Mouse (Mus musculus): ENCODE results near the gene Cnr2. TPM values are rescaled to one million over a fixed set of nuclear protein-coding genes. Genes with fewer than 3 reads are reported as not detected.
"Not testable (repeated sequence)": the region's sequence is repeated elsewhere in the genome, so short reads cannot be mapped to it uniquely, and the experiment has no call there.

The Cnr2 gene
- polyA plus RNA-seq, 1 experiment from 2014 or later, result 0.21 TPM

GRCm38 (mm10) chr4:135934708-135935500 is 39.7 kb downstream of the Cnr2 start:
- peak; percentile 34 for DNase-seq (ENCODE audit: low spot score)
- Histone ChIP-seq H3K36me3 (peaks cover 55% of the 10 kb centered on the region), H3K27ac (peak overlapping the region; percentile 78), H3K4me1 (replicated peaks) (peaks cover 14% of the 10 kb centered on the region), H3K4me3 (no peak overlapping the region), H3K27me3 (ENCODE audit: insufficient read depth, poor library complexity, severe bottlenecking) (no peaks in the 10 kb centered on the region), H3K9me3 (no peaks in the 10 kb centered on the region)
- WGBS, result 50% methylated on average over 12 of the region's 12 CpGs

GRCm38 (mm10) chr4:135935502-135935901 is 40.3 kb downstream of the Cnr2 start:
- no peak for DNase-seq (ENCODE audit: low spot score)
- H3K9me3 ChIP-seq, result 0 out of 2 replicates have a peak, but pooled peaks cover under 1% of the 10 kb centered on the region
- WGBS, result 60% methylated on average over 5 of the region's 5 CpGs
- no peaks in the 10 kb centered on the region for H3K27me3 ChIP-seq (ENCODE audit: insufficient read depth, poor library complexity, severe bottlenecking)
- peaks cover 14% of the 10 kb centered on the region for H3K4me1 ChIP-seq (replicated peaks)
- peak overlapping the region; percentile 78 for H3K27ac ChIP-seq
- H3K4me3 ChIP-seq, result no peak overlapping the region
- peaks cover 57% of the 10 kb centered on the region for H3K36me3 ChIP-seq

- Histone ChIP-seq H3K4me3 (no peak overlapping the region), H3K9me3 (0 out of 2 replicates have a peak, but pooled peaks cover 6% of the 10 kb centered on the region), H3K27me3 (ENCODE audit: insufficient read depth, poor library complexity, severe bottlenecking) (no peaks in the 10 kb centered on the region), H3K27ac (no peak overlapping the region), H3K4me1 (replicated peaks) (peaks cover 17% of the 10 kb centered on the region), H3K36me3 (peaks cover 43% of the 10 kb centered on the region)
- 85% methylated on average over 7 of the region's 7 CpGs for WGBS
- DNase-seq (ENCODE audit: low spot score), result no peak
Measured at GRCm38 (mm10) chr4:135938858-135939257, 43.7 kb downstream of the Cnr2 start.

- Histone ChIP-seq H3K36me3 (peaks cover 37% of the 10 kb centered on the region), H3K4me1 (replicated peaks) (peaks cover 10% of the 10 kb centered on the region)
- not testable (repeated sequence) for H3K27me3 ChIP-seq (ENCODE audit: insufficient read depth, poor library complexity, severe bottlenecking); H3K27ac ChIP-seq; H3K9me3 ChIP-seq; DNase-seq (ENCODE audit: low spot score); H3K4me3 ChIP-seq
- WGBS, result 83% methylated on average over 8 of the region's 8 CpGs
Measured at GRCm38 (mm10) chr4:135941026-135941425, 45.8 kb downstream of the Cnr2 start.

GRCm38 (mm10) chr4:135942193-135942592 is 47.0 kb downstream of the Cnr2 start:
- 89% methylated on average over 6 of the region's 6 CpGs for WGBS
- DNase-seq (ENCODE audit: low spot score), result no peak
- no peak overlapping the region for H3K4me3 ChIP-seq
- H3K27ac ChIP-seq, result no peak overlapping the region
- 0 out of 2 replicates have a peak, but pooled peaks cover 6% of the 10 kb centered on the region for H3K9me3 ChIP-seq
- peaks cover 37% of the 10 kb centered on the region for H3K36me3 ChIP-seq
- H3K27me3 ChIP-seq (ENCODE audit: insufficient read depth, poor library complexity, severe bottlenecking), result no peaks in the 10 kb centered on the region
- H3K4me1 ChIP-seq (replicated peaks), result peaks cover 19% of the 10 kb centered on the region

- no peaks in the 10 kb centered on the region for H3K27me3 ChIP-seq (ENCODE audit: insufficient read depth, poor library complexity, severe bottlenecking)
- 70% methylated on average over 4 of the region's 4 CpGs for WGBS
- peaks cover 20% of the 10 kb centered on the region for H3K4me1 ChIP-seq (replicated peaks)
- no peak for DNase-seq (ENCODE audit: low spot score)
- H3K9me3 ChIP-seq, result 0 out of 2 replicates have a peak, but pooled peaks cover 6% of the 10 kb centered on the region
- no peak overlapping the region; the same call in 1 of the 2 replicates for H3K4me3 ChIP-seq
- H3K36me3 ChIP-seq, result peaks cover 33% of the 10 kb centered on the region
- H3K27ac ChIP-seq, result no peak overlapping the region; the same call in 1 of the 2 replicates
Measured at GRCm38 (mm10) chr4:135943389-135943788, 48.2 kb downstream of the Cnr2 start.

- DNase-seq (ENCODE audit: low spot score), result no peak
- Histone ChIP-seq H3K36me3 (peaks cover 14% of the 10 kb centered on the region), H3K4me3 (peak overlapping the region; percentile 93), H3K4me1 (replicated peaks) (peaks cover 25% of the 10 kb centered on the region), H3K9me3 (0 out of 2 replicates have a peak, but pooled peaks cover 4% of the 10 kb centered on the region), H3K27me3 (ENCODE audit: insufficient read depth, poor library complexity, severe bottlenecking) (no peaks in the 10 kb centered on the region), H3K27ac (peak overlapping the region; percentile 85)
- WGBS, result 77% methylated on average over 10 of the region's 10 CpGs
Measured at GRCm38 (mm10) chr4:135945706-135946105, 50.5 kb downstream of the Cnr2 start.

GRCm38 (mm10) chr4:135946278-135946658 is 51.1 kb downstream of the Cnr2 start, which contains the start of gene Hmgcl:
Hmgcl (plus strand) TSS chr4:135946448.
- Histone ChIP-seq H3K9me3 (0 out of 2 replicates have a peak, but pooled peaks cover under 1% of the 10 kb centered on the region), H3K36me3 (peaks cover 14% of the 10 kb centered on the region), H3K4me1 (replicated peaks) (peaks cover 25% of the 10 kb centered on the region), H3K27me3 (ENCODE audit: insufficient read depth, poor library complexity, severe bottlenecking) (no peaks in the 10 kb centered on the region), H3K27ac (peak within 1 kb of the TSS; percentile 85), H3K4me3 (peak within 1 kb of the TSS; percentile 93)
- WGBS, result under 1% methylated on average over 23 of the region's 23 CpGs
- peak; percentile 91 for DNase-seq (ENCODE audit: low spot score)

- Histone ChIP-seq H3K36me3 (peaks cover 15% of the 10 kb centered on the region), H3K4me3 (peak overlapping the region; percentile 93), H3K27ac (peak overlapping the region; percentile 85), H3K27me3 (ENCODE audit: insufficient read depth, poor library complexity, severe bottlenecking) (no peaks in the 10 kb centered on the region), H3K9me3 (0 out of 2 replicates have a peak, but pooled peaks cover 4% of the 10 kb centered on the region), H3K4me1 (replicated peaks) (peaks cover 25% of the 10 kb centered on the region)
- 2% methylated on average over 28 of the region's 28 CpGs for WGBS
- DNase-seq (ENCODE audit: low spot score), result no peak
Measured at GRCm38 (mm10) chr4:135946659-135947301, 51.6 kb downstream of the Cnr2 start.

- peaks cover 24% of the 10 kb centered on the region for H3K36me3 ChIP-seq
- no peak overlapping the region for H3K4me3 ChIP-seq
- DNase-seq (ENCODE audit: low spot score), result no peak
- H3K4me1 ChIP-seq (replicated peaks), result peaks cover 25% of the 10 kb centered on the region
- no peak overlapping the region for H3K27ac ChIP-seq
- 94% methylated on average over 8 of the region's 8 CpGs for WGBS
- H3K9me3 ChIP-seq, result peaks cover 4% of the 10 kb centered on the region; the same call in 1 of the 2 replicates
- H3K27me3 ChIP-seq (ENCODE audit: insufficient read depth, poor library complexity, severe bottlenecking), result no peaks in the 10 kb centered on the region
Measured at GRCm38 (mm10) chr4:135948142-135948541, 52.9 kb downstream of the Cnr2 start.

- Histone ChIP-seq H3K4me1 (replicated peaks) (peaks cover 22% of the 10 kb centered on the region), H3K27me3 (ENCODE audit: insufficient read depth, poor library complexity, severe bottlenecking) (no peaks in the 10 kb centered on the region), H3K9me3 (peaks cover 4% of the 10 kb centered on the region; the same call in 1 of the 2 replicates), H3K36me3 (peaks cover 30% of the 10 kb centered on the region), H3K4me3 (no peak overlapping the region), H3K27ac (no peak overlapping the region)
- DNase-seq (ENCODE audit: low spot score), result no peak
- 89% methylated on average over 10 of the region's 10 CpGs for WGBS
Measured at GRCm38 (mm10) chr4:135949475-135949874, 54.3 kb downstream of the Cnr2 start.

GRCm38 (mm10) chr4:135949911-135950310 is 54.7 kb downstream of the Cnr2 start:
- H3K36me3 ChIP-seq, result peaks cover 31% of the 10 kb centered on the region
- 69% methylated on average over 6 of the region's 6 CpGs for WGBS
- DNase-seq (ENCODE audit: low spot score), result no peak
- peaks cover 22% of the 10 kb centered on the region for H3K4me1 ChIP-seq (replicated peaks)
- H3K27ac ChIP-seq, result 0 out of 2 replicates have a peak overlapping the region, but pooled peaks have one; percentile 45
- no peaks in the 10 kb centered on the region for H3K27me3 ChIP-seq (ENCODE audit: insufficient read depth, poor library complexity, severe bottlenecking)
- H3K9me3 ChIP-seq, result peaks cover 4% of the 10 kb centered on the region; the same call in 1 of the 2 replicates
- no peak overlapping the region for H3K4me3 ChIP-seq

GRCm38 (mm10) chr4:135950365-135950764 is 55.2 kb downstream of the Cnr2 start:
- 93% methylated on average over 6 of the region's 6 CpGs for WGBS

More at GRCm38 (mm10) chr4:135950365-135950764, 55.2 kb downstream of the Cnr2 start:
- Histone ChIP-seq H3K4me1 (replicated peaks) (peaks cover 22% of the 10 kb centered on the region), H3K4me3 (no peak overlapping the region), H3K27ac (no peak overlapping the region), H3K27me3 (ENCODE audit: insufficient read depth, poor library complexity, severe bottlenecking) (no peaks in the 10 kb centered on the region), H3K36me3 (peaks cover 33% of the 10 kb centered on the region), H3K9me3 (peaks cover 4% of the 10 kb centered on the region; the same call in 1 of the 2 replicates)
- DNase-seq (ENCODE audit: low spot score), result no peak
